Mouse (Mus musculus) right cerebral cortex, postnatal 25 days (tissue): Measurements from ENCODE around the gene Srebf2.

ENCODE experiments used
- DNase-seq: peaks from one replicate; pipeline ENCODE4 v3.0.0; 2022

Srebf2 gene

DNA sequence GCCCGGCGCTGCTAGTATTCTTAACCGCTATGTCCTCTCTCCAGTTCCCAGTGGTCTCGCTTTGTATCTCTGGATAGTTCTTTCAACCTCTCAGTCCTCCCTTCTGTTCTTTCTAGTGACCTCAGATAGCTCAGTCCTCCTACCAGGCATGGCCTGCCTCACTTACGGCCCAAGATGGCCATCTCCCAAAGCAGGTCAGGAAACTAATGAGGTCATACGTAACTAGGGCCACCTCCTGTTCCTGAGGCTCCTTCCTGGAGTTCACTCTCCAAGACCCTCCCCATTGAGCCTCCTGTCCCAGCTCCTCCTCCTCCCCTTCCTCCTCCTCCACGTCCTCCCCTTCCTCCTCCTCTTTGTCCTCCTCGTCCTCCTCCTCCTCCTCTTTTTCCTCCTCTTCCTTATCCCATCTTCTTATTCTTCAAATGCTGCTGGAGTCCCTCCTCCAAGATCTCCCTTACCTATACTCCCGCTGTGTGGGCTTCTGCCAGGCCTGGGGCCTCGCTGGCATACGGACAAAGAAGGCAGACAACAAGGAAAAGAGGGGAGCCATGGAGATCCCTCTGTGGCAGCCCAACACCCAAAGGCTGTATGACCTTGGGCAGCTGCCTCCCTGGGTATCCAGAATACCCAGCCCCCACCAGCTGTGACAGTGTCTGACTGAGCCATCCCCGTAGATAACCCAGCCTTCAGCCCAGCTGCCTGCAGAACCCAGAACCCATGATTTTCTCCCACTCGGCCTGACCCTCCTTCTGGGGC, 62.5 kb downstream of the Srebf2 start:
- DNase-seq = no peak

DNA sequence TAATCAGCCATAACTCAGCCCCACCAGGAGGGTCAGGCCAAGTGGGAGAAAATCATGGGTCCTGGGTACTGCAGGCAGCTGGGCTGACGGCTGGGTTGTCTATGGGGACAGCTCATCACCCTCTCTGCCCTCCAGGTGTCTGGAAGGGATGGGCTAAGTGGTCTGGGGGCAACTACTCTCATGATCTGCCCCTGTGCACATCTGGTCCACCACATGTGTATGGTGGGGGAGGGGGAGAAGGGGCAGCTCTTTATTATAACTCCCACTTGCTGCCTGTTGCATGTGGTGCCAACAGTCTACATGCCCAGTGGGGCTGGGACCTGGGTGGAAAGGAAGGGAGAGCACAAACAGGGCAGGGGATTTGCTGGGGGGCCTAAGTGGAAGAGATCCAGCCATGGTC, 63.8 kb downstream of the Srebf2 start:
- DNase-seq = no peak

DNA sequence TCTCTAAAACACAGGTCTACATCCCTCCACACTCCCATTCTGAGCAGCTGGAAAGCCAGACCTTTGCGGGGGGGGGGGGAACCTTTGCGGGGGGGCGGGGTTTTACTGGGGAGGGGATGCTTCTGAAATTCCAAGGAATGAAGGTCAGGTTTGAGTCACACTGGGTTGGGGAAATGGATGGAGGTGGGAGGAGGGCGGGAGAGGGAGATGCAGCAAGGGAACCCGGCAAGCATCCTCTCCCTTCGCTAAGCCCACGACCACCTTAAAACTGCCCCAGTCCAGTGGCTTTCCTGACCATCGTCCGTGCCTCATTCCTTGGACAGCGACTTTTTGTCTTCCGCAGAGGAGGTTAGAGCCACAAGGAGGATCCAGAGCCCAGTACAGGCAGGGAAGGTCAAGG, 64.3 kb downstream of the Srebf2 start:
- DNase-seq = no peak

DNA sequence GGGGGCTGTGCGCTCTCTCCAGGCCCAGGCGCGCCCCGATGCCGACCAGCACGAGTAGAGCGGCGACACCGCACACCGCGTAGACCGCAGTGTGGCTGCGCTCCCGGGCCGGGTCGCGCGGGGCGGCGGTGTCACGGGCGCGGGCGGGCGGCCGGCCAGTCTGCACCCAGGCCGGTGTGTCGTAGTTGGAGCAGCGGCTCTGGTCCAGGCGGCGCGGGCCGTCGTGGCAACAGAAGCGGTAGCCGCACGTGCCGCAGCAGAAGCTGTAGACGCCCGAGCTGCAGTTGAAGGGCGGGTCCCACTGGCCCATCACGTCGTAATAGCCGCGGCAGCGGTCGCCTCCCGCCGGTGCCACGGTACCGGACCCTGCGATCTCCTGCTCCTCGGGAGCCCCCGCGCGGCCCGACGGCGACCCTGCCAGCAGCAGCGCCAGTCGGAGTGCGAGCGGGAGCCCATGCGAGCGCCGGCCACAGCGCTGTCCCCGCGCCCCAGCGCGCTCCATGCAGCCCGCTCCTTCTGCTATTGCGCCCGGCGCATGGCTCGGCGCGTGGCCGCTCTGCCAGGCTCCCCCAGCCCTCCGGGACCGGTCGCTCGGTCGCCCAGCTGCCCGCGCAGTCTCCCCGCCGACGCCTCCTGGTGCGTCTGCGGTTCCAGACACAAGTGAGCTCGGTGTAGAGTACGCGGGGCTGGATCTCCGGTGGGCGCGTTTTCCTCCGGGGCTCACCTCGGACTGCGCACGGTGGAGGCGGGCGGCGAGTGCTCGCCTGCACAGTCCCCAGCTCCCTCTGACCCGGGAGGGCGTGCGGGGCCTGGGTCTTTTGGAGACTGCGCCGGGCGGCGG, 65.2 kb downstream of the Srebf2 start:
- no peak for DNase-seq

DNA sequence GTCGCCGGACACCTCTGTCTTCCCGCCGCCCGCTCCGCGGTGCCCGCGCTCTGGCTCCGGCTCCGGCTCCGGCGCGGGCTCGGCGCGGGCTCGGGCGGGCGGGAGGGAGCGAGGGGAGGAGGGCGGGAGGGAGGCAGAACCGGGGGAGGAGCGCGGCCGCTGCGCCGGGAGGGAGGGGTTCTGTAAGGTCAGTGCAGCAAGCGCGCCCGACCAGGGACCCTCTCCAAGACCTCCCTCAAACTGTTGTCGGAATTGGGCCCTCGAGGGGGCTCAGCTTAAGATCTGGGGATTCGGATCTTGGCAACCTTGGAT, 65.7 kb downstream of the Srebf2 start, which contains the start of gene Shisa8:
Shisa8 (minus strand) TSS at position 64 of the 312 bp plus-strand sequence.
- DNase-seq = no peak

DNA sequence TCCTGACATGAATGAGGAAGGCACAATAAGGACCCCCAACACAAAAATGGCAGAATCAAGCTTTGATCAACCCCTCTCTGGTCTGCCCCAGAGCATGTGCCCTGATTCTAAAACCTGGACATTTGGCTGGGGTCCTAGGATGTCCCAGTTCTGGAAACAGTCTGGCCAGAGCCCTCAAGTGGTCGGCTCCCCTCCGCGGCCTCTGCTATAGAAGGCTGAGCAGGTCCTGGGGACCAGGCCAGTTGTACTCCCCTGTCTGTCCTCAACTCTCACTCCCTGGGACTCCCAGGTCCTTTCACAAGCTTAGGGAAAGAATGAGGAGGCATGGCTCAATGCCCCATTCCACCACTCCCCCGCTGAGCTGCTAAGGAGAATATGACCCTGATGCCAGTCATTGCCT, 66.2 kb downstream of the Srebf2 start:
- no peak for DNase-seq

DNA sequence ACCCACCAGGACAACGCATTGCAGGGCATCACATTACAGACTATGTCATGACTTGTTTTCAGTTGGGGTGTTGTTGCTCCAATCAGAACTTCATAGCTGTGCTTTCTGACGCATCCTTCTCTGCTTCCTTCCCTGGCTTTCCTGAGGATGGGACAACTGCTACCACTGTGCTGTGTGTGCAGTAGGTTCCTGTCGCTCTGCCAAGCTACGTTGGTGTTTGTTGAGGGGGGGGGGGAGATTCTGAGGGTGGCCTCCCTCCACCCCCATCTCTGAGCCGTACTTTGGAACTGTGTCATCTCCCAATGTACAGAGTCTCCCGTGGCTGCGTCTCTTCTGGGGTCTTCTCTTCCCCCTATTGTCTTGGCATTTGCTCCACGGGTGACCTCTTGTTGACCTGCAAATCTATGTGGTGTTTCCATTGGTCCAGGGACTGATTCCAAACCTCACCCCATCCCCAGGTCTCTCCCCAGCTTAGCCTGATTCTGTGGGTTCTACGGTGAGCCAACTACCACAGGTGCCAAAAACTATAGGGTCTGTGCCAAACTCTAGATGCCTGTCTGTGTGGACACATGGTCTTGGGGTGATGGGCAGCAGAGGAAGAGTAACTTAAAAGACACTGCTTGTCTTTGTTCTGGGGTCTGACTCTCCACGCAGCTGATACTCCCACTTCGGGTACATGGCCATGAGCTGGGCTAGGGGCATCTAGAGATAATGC, 68.5 kb downstream of the Srebf2 start:
- no peak for DNase-seq

DNA sequence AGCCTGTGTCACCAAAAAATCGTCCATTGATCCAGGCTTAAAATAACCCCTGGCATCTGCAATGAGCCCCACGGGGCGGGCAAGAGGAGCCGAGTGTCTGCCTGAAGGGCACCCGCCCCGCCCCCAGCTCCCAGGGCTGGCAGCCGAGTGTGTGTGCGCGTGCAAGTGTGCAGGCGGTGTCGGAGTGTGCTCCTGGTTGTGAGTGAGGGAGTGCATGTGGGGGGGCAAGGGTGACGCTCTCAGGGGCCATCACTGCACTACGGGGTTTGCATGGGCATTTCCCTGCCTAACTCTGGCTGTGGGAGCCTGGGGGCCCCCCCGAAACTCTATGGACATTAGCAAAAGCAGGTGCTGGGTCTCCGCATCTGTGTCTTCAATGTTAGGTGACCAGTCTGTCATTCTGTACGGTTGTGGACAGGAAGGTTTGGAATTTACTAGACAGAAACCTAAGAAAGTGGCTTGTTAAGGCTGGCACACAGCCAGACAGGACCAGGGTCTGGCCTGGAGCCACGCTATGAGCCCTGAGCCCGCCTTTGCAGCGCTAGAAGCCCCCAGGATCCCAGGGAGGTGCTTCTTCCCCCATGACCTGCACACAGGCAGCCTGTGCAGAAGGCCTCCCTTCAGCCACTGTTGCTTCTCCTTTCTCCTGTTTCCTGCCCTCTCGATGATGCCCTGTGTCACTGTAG, 69.3 kb downstream of the Srebf2 start:
- DNase-seq = no peak

DNA sequence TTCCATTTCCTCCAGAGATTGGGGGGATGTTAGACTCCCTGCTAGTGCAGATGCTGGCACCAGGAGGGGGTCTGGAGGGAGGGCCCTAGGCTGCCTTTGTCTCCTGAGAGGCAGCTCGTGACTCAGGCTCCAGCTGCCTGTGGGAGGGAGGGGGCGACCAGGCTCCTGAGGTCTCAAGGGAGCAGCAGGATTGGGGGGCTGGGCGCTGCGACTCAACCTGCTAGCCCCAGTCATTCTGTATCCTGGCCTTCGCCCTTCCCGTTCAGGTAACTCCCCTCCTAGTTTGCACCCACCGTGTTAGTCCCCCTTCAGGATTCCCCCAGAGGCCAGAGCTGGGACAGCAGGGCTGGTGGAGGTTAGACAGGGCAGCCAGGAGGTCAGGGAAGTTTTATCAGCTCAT, 70.1 kb downstream of the Srebf2 start:
- DNase-seq = no peak

DNA sequence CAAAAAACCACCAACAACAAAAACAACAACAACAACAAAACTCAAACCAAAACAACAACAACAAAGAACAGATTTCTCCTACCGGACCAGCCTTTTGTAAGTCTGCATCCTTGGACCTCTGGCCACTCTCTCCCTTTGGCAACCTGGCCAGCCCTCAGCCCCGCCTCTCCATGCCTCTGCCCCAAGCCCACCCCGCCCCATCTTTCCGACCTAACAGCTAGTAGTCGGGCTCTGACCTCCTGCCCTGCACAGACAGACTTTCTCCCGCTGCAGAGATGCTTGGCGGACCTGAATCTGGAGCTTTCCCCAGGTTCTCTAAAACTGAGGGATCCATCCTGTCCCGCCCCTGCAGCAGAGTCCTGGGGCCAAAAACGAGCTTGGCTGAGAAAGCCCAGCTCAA, 71.0 kb downstream of the Srebf2 start:
- DNase-seq = no peak

DNA sequence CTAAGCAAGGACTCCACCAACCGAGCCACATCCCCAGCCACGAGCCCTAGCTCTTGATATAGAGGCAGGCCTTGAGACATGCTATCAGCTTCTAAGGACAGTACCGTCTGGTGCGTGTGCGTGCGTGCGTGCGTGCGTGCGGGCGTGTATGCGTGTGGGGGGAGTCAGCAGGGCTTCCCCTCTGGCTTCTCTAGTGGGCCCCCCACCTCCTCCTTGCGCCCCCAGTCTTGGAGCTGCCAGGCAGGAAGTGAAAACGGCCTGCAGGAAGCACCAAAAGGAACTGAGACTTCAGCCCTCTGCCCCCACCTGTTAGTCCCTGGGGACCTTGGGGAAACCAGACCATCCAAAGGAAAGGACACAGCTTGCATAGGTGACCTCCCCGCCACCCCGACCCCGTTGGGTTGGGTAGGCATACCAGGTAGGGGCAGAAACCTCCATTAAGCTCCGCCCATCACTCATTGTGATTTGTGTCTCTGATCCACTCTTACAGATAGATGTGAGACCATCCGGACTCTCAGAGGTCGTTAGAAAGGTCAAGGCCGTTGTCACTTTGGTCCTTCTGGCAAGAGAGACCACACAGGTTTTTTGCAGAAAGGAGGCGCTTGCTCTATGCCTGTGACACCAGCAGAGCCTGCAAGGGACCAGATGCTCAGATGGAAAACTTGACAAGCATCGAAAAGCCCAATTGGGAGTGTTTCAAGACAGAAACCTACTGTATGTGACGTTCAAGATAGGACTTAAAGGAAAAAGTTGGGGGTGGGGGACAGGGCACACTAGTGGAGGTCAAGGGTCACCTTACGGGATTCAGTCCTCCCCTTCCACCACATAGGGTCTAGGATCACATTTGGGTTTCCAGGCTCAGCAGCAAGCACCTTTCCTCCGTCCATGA, 72.0 kb downstream of the Srebf2 start:
- DNase-seq = no peak

DNA sequence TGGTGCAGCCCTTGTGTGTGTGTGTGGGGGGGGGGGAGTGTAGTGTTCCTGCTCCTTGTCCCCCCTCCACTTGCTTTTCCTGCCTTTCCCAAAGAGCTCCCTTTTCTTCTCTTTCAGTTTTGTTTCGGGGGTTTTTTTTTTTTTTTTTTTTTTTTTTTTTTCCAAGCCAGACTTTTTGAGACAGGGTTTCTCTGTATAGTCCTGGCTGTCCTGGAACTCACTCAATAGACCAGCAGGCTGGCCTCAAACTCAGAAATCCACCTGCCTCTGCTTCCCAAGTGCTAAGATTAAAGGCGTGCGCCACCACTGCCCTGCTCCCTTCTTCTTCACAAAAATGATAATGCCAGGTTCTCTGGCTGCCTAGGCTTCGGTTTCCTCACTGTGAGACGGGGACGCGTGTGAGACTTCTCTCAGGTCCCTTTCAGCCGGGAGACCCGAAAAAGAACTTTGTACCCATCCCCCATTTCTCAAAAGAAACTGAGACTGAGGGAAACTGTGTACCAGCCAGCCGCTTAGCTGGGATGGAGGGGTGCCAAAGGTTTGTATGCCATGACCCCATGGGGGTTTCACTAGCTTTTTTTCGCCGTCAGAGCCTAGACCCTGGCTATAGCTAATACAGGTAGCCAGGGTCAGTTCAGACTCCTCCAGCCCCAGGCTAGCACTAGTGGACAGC, 73.2 kb downstream of the Srebf2 start:
- DNase-seq = no peak

DNA sequence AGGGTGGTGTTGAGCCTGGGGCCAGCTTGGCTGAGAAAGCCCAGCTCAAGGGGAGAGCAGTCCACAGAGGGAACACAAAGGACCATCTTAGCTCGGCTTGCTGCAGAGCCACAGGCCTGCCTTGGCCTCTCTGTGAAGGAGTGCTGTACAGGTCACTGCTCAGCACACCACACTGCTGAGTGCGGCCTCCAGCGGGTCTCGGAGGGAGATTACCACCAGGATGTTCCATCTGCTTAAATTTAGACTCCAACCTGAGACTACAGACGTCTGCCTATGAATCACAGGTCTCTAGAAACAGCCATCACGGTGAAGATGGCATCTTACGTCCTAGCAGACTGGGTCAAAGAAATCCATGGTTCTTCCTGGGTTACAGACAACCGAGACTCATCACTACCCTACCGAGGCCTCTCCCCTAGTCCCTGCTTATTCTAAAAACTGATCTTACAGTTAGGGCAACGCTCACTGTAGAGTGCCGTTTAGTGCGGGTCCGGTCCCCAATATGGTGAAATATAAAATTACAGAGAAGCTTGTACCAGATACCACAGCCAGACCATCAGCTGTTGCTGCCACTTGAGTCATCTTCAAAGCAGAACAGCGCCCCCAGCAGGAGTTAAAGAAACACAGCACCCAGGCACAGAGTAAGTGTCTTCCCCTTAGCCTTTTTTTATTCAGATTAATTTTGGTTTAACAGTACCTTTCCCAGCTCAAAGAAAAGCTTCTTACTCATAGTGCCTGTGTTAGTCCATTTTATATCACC, 74.3 kb downstream of the Srebf2 start:
- no peak for DNase-seq

DNA sequence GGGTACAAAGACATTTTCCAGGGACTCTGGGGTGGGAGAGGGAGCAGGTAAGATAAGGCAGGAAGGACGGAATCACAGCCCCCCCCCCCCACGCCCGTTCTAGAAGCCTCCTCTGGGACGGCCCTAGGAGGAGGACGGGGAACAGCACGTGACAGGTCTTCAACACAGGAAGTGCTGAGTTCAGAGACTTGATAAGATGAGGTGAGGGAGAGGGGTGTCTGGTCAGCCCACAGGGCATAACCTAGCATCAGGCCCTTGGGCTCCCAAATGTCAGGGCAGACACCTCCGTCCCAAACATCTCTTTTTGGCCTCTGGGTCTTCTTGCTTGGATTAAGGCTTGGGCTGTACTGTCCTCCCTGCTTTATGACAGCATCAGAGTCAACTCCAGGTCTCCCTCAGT, 76.3 kb downstream of the Srebf2 start:
- no peak for DNase-seq

DNA sequence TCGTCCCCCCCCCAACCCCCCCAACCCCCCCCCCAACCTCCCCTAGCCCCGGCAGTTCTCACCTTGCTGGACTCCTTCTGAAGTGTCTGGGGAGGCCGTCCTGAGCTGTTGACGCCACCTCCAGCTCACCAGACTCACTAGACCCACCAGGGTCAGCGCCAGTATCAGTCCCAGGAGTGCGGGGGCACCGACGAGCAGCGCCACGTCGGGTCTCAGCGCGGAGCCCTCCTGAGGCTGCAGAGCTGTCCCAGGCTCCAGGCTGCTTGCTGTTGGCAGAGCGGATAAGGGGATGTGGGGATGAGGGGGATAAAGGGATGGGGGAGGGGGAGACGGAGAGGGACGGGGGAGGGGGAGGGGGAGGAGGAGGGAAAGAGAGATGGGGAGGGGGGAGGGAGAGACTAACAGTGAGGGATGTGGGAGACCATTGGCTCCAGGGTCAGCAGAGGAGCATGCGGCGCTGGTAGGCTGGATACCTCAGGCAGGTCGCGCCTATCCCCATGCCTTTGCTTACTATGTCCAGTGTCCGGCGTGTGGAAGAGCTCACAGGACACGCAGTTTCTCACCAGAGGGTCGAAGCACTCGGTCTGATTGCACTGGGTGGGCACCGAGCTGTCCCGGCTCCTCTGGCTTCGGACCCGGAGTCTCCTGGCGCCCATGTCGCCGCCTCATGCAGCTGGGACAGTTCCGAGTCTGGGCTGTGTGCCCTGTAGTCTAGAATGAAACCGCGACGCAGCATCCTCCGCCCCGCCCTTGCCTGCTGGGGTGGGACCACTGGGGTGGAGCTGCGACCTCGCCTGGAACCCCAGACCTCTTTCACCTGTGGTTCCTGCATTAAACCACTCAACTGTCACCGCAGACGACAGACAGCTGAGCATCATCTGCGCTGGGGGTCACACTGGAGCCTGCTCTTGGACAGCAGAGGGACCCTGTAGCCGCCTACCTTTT, 76.9 kb downstream of the Srebf2 start, which contains the start of gene Tnfrsf13c:
Tnfrsf13c (minus strand) TSS at position 713 of the 945 bp plus-strand sequence.
- no peak for DNase-seq

DNA sequence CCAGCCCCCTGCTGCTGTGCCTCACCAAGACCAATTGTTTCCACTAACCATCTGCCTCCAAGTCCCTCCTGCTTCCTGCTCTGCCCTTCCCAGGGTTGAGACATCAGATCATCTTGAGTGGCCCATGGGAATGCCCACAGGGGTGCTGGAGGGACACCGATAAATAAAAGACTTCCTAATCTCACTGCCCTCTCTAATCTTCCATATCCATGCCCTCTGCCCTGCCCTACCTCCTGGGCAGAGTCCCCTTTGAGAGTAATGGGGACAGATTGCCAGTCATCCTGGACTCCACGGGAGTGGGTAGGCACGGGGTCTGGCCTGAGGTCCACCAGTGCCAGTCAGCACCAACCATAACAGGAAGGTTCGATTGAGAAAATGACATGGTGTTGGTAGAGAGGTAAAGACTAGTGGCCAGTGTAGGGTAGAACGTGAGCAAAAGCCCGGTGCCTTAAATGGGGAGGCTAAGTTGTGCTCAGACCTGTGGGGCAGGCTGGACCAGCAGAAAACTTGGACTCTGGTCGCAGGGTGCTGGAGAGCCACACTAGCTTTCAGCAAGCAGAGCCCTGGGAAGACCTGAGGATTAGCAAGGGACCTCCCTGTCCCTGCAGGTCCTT, 77.7 kb downstream of the Srebf2 start:
- DNase-seq = no peak

DNA sequence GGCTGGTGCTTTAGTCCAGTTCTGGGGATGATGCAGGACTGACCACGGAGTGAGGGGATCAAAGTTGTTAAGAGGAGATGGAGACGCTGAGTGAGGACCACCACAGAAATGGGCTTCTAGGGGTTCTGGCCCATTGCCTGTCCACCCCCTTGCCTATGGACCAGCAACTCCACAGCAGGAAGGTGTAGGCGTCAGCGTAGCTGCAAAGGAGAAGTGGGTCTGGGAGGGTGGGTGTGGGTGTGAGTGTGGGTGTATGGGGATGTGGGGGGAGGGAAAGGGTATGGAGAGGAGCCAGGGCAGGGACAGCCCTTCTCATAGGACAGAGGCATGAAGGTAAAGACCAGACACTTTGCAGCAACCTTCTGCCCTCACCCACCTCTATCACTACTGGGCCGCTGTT, 78.8 kb downstream of the Srebf2 start:
- no peak for DNase-seq

DNA sequence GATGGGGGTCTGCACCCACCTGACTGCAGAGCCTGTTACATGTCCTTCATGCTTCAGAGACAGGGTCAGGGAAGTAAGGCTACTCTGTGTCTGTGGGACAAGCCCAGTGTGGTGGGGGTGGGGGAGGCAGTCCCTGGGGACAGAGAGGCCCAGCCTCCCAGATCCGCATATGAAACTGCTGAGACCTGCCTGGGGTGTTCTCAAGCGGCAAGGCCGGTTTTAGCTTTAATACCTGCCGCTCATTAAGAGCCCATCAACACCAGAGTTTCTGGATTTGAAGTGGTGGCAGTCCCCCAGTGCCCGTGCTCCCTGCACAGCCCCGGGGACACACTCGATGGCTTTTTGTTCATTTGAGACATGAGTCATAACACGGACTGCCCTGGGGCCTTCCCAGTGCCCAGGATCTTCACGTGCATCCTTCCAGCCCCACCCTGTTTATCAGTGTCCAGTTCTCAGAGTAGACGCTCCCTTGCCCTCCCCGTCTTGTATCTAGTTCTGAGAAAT, 82.6 kb downstream of the Srebf2 start:
- DNase-seq = no peak

DNA sequence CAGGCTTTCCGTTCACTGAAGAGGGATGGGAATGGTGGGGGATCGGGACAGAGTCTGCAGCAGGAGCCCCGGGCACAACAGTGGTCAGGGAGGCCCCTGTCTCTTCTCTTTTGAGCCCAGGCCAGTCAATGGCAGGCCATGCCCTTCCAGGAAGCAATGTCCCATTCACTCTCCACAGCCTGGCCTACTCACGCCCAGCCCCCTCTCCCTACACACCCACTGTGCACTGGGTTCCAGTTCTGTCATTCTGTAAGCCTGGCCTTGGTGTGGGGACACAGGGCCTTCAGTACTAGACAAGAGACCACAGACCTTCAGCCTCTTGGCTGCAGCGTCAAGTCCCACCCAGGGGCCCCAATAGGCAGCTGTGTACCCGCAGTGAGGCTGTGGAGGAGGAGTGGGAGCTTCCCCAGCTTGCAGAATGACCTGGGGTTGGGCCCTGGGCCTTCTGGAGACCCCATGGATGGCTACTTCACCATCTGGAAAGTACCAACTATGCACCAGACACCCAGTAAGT, 83.2 kb downstream of the Srebf2 start:
- DNase-seq = no peak
